Mouse (Mus musculus) brain, embryonic 14.5 days (tissue): ENCODE results near the gene Gm21983.

Experiments used
- CTCF ChIP-seq: fragments of 200-500 bp; IDR thresholded peaks from 2 replicates; pipeline ENCODE4 v1.5.1; 2012; ENCODE audit warnings: inconsistent platforms, mild to moderate bottlenecking, moderate library complexity, borderline replicate concordance; ENCODE audit not compliant: insufficient read depth, insufficient read length; ENCODE audit errors: extremely low read depth
- POLR2A ChIP-seq: fragments of 200-500 bp; IDR thresholded peaks from 2 replicates; pipeline ENCODE4 v1.6.1; 2012; ENCODE audit warnings: mild to moderate bottlenecking, inconsistent platforms, borderline replicate concordance; ENCODE audit not compliant: poor library complexity, insufficient read depth, insufficient read length, severe bottlenecking; ENCODE audit errors: extremely low read depth

DNA sequence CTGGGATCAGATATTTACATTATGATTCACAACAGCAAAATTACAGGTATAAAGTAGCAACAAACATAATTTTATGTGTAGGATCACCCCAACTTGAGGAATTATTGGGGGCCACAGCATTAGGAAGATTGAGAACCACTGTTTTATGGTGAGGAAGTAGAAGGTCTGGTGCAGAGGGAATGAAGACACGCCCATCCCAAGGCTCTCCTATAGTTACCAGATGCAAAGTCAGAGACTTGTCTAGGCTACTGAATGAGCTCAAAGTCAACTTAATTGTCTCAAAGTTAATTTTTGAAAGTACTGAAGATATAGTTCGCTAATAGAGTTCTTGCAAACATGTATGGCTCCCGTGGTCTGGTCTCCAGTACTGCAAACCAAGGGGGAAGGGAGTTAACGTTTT is 47.1 kb downstream of the Gm21983 start:
- no peak for TF ChIP-seq CTCF
- no peak for TF ChIP-seq POLR2A
